Mouse (Mus musculus): ENCODE measurements around the gene Ube2q2. TPM values are rescaled to one million over a fixed set of nuclear protein-coding genes. Genes with fewer than 3 reads are reported as not detected.
"Not testable (repeated sequence)": the region's sequence is repeated elsewhere in the genome, so short reads cannot be mapped to it uniquely, and the experiment has no call there.

Ube2q2 gene
- polyA plus RNA-seq, 1 experiment from 2014 or later, result 30.6 TPM

DNA sequence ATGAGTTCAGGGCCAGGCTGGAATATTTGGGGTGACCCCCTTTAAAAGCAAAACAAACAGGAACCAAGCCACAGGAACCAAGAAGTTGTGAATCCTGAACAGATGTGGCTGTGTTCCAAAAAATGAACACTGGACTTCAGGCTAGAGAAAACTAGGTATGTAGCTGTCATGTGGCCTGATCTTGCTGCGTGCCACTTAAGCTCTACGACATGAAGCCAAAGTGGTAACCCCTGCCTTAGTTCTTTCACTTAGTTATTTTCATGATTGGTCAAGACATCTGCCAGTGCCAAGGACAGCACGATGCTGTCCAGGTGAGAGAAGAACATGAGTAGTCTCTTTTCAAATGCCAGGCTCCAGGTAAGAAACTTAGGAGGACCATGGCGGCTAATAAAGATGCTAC lies 98.3 kb downstream of the Ube2q2 start:
- no peaks in the 10 kb centered on the region for H3K4me1 ChIP-seq (replicated peaks)
- no peaks in the 10 kb centered on the region for H3K27me3 ChIP-seq (replicated peaks)
- H3K9ac ChIP-seq, result no peak overlapping the region
- WGBS, result 95% methylated on average over 4 of the region's 4 CpGs
- H3K4me2 ChIP-seq (replicated peaks), result no peak overlapping the region
- no peak for ATAC-seq
- H3K9me3 ChIP-seq, result no peaks in the 10 kb centered on the region
- H3K27ac ChIP-seq, result no peak overlapping the region
- H3K36me3 ChIP-seq, result no peaks in the 10 kb centered on the region
- H3K4me3 ChIP-seq (replicated peaks), result no peak overlapping the region

DNA sequence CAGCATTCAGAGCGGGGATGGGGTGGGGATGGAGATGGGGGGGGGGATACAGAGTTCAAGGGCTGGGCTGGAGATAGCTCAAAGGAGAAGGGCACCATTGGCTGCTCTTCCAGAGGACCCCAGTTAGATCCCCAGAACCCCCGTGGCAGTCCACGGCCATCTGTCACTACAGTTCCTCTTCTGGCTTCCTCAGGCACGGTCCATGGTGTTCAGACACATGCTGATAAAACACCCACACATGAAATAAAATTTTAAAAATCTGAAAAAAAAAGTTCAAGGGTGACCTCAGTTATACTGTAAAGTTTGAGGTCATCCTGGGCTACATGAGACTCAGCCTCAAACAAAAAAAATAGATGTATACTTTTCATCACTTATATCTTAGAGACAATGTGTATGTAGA lies 99.8 kb downstream of the Ube2q2 start:
- Histone ChIP-seq H3K27me3 (replicated peaks) (no peaks in the 10 kb centered on the region), H3K9ac (no peak overlapping the region), H3K4me3 (replicated peaks) (no peak overlapping the region), H3K36me3 (no peaks in the 10 kb centered on the region), H3K9me3 (no peaks in the 10 kb centered on the region), H3K4me2 (replicated peaks) (no peak overlapping the region), H3K27ac (no peak overlapping the region), H3K4me1 (replicated peaks) (no peaks in the 10 kb centered on the region)
- ATAC-seq, result no peak
- WGBS, result 79% methylated on average over 4 of the region's 4 CpGs

DNA sequence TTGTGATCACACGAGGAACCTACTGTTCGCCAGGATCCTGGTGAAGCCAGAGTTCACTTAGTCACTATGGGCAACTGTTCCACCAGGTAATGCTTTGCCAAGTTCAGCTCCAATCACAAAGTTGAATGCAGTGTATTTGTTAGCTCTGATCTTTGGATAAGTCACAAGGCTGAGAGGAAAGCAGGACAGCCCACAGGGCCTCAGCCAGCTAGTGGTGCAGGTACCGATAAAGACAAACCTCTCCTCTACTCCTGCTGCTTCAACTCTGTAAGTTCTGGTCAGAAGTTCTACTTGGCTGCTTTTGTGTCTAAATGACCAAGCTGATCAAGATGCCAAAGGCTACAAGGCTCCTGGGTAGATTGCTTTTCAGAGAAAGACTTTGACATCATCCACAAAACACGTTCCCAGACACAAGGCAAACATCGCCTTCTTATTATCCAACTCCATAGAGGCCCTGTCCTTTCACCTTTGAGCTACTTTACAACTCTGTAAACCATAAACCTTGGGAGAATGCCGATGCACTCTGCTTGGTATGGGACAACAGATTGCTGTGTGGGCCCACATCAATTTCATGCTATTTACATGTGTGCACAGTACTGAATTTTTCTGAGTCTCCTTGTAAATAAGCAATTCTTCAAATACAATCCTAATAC lies 102.1 kb downstream of the Ube2q2 start:
- Histone ChIP-seq H3K27ac (peak overlapping the region; percentile 40), H3K4me2 (replicated peaks) (no peak overlapping the region), H3K9ac (no peak overlapping the region), H3K4me3 (replicated peaks) (no peak overlapping the region), H3K4me1 (replicated peaks) (no peaks in the 10 kb centered on the region), H3K27me3 (replicated peaks) (no peaks in the 10 kb centered on the region), H3K36me3 (no peaks in the 10 kb centered on the region), H3K9me3 (no peaks in the 10 kb centered on the region)
- ATAC-seq, result peak; percentile 93
- 68% methylated on average over 6 of the region's 6 CpGs for WGBS

DNA sequence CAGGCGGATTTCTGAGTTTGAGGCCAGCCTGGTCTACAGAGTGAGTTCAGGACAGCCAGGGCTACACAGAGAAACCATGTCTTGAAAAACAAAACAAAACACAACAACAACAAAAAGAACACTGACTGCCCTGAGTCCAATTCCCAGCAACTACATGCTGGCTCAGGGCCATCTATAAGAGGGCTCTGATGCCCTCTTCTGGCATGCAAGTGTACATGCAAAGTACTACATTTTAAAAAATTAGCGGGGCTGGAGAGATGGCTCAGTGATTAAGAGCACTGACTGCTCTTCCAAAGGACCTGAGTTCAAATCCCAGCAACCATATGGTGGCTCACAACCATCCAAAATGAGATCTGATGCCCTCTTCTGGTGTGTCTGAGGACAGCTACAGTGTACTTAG lies 103.4 kb downstream of the Ube2q2 start:
- H3K9ac ChIP-seq; H3K27ac ChIP-seq; H3K4me3 ChIP-seq (replicated peaks); H3K36me3 ChIP-seq; H3K4me2 ChIP-seq (replicated peaks); ATAC-seq; H3K4me1 ChIP-seq (replicated peaks); H3K27me3 ChIP-seq (replicated peaks); H3K9me3 ChIP-seq: not testable (repeated sequence)
- 59% methylated on average over 2 of the region's 2 CpGs for WGBS

- H3K4me3 ChIP-seq (replicated peaks), result no peak overlapping the region
- ATAC-seq, result no peak
- H3K4me1 ChIP-seq (replicated peaks), result no peaks in the 10 kb centered on the region
- no peaks in the 10 kb centered on the region for H3K27me3 ChIP-seq (replicated peaks)
- no peak overlapping the region for H3K27ac ChIP-seq
- no peak overlapping the region for H3K9ac ChIP-seq
- 76% methylated on average over 1 of the region's 1 CpGs for whole genome bisulfite sequencing
- H3K4me2 ChIP-seq (replicated peaks), result no peak overlapping the region
- H3K36me3 ChIP-seq, result no peaks in the 10 kb centered on the region
- no peaks in the 10 kb centered on the region for H3K9me3 ChIP-seq
These were observed 105.2 kb downstream of the Ube2q2 start for GRCm38 (mm10) chr9:55253849-55254248.

DNA sequence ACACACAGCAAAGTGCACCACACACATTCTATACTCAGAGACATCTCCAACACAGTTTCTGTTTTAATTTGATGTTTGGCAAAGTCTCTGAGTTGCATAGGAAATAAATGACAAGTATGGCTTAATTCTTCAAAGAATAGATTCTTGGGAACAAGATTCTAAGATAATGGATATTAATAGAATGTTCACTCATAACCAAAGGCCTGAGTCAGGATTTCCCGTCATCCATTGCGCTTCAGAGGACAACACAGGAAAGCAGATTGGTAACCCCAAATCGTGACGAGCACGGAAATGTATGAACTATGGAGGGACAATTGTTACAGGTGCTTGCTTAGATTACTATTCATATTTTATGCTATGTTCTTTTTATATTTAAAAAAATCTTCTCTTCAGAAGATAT lies 106.4 kb downstream of the Ube2q2 start:
- Histone ChIP-seq H3K36me3 (no peaks in the 10 kb centered on the region), H3K9ac (no peak overlapping the region), H3K9me3 (no peaks in the 10 kb centered on the region), H3K27me3 (replicated peaks) (no peaks in the 10 kb centered on the region), H3K4me2 (replicated peaks) (no peak overlapping the region), H3K4me3 (replicated peaks) (no peak overlapping the region), H3K27ac (no peak overlapping the region), H3K4me1 (replicated peaks) (no peaks in the 10 kb centered on the region)
- WGBS, result 90% methylated on average over 5 of the region's 5 CpGs
- ATAC-seq, result no peak

GRCm38 (mm10) chr9:55255604-55256003 lies 107.0 kb downstream of the Ube2q2 start:
- no peaks in the 10 kb centered on the region for H3K9me3 ChIP-seq
- no peaks in the 10 kb centered on the region for H3K36me3 ChIP-seq
- no peak overlapping the region for H3K27ac ChIP-seq
- no peak overlapping the region for H3K9ac ChIP-seq
- ATAC-seq, result no peak
- H3K4me1 ChIP-seq (replicated peaks), result no peaks in the 10 kb centered on the region
- H3K4me2 ChIP-seq (replicated peaks), result no peak overlapping the region
- H3K4me3 ChIP-seq (replicated peaks), result no peak overlapping the region
- 65% methylated on average over 4 of the region's 4 CpGs for WGBS
- no peaks in the 10 kb centered on the region for H3K27me3 ChIP-seq (replicated peaks)

GRCm38 (mm10) chr9:55257105-55257504 lies 108.5 kb downstream of the Ube2q2 start:
- Histone ChIP-seq H3K9ac (no peak overlapping the region), H3K36me3 (no peaks in the 10 kb centered on the region), H3K4me2 (replicated peaks) (no peak overlapping the region), H3K27me3 (replicated peaks) (no peaks in the 10 kb centered on the region), H3K9me3 (no peaks in the 10 kb centered on the region), H3K27ac (no peak overlapping the region), H3K4me1 (replicated peaks) (no peaks in the 10 kb centered on the region), H3K4me3 (replicated peaks) (no peak overlapping the region)
- ATAC-seq, result no peak
- WGBS, result 94% methylated on average over 2 of the region's 2 CpGs

Other genes with a start within 250 kb of the Ube2q2 start
- 2.4 and 2.6 TPM in 2 replicates for gene Hykk, start 231.6 kb upstream of the Ube2q2 start, polyA plus RNA-seq (2015; fragmentation: Nextera tagmentation; extraction: Ambion mirVana)
- 305 TPM in 2 replicates for gene Psma4, start 198.1 kb upstream of the Ube2q2 start, polyA plus RNA-seq (2015; fragmentation: Nextera tagmentation; extraction: Ambion mirVana)
- 0.68 and 1.0 TPM in 2 replicates for gene AY074887, start 197.9 kb upstream of the Ube2q2 start, polyA plus RNA-seq (2015; fragmentation: Nextera tagmentation; extraction: Ambion mirVana)
- gene Chrna5, start 168.0 kb upstream of the Ube2q2 start, polyA plus RNA-seq (2015; fragmentation: Nextera tagmentation; extraction: Ambion mirVana), result 2.8 and 3.1 TPM in 2 replicates
- 11.4 and 12.3 TPM in 2 replicates for gene Chrna3, start 122.3 kb upstream of the Ube2q2 start, polyA plus RNA-seq (2015; fragmentation: Nextera tagmentation; extraction: Ambion mirVana)
- gene Chrnb4, start 100.1 kb upstream of the Ube2q2 start, polyA plus RNA-seq (2015; fragmentation: Nextera tagmentation; extraction: Ambion mirVana), result 4.8 and 5.5 TPM in 2 replicates
- 55.8 and 56.8 TPM in 2 replicates for gene Fbxo22, start 60.1 kb downstream of the Ube2q2 start, polyA plus RNA-seq (2015; fragmentation: Nextera tagmentation; extraction: Ambion mirVana)
- gene Nrg4, start 178.0 kb downstream of the Ube2q2 start, polyA plus RNA-seq (2015; fragmentation: Nextera tagmentation; extraction: Ambion mirVana), result 1.1 TPM in 2 replicates
- 0.81 and 1.3 TPM in 2 replicates for gene Tmem266, start 178.1 kb downstream of the Ube2q2 start, polyA plus RNA-seq (2015; fragmentation: Nextera tagmentation; extraction: Ambion mirVana)